Mouse (Mus musculus) kidney, embryonic 16.5 days (tissue): ENCODE data around the gene Tysnd1. TPM values are rescaled to one million over a fixed set of nuclear protein-coding genes. Genes with fewer than 3 reads are reported as not detected.
A peak's percentile ranks its signal among the peaks of the same experiment; 100 is the strongest.

ENCODE experiments used
- ATAC-seq: fragments of 200-750 bp; cut with Nextera tagmentation; 2 replicates; pipeline ENCODE4 v1.8.0; 2017; ENCODE audit warnings: moderate TSS enrichment; ENCODE audit not compliant: low FRiP score, low TSS enrichment
- H3K27ac ChIP-seq: fragments of 300-500 bp; sonication (generic); 2 replicates; pipeline ENCODE4 v1.5.1; 2014; ENCODE audit warnings: low read length
- H3K27me3 ChIP-seq: fragments of 300-500 bp; sonication (generic); 2 replicates; pipeline ENCODE4 v1.6.1; 2014; ENCODE audit warnings: low read length, control low read depth, mixed read lengths; ENCODE audit not compliant: insufficient read depth
- H3K36me3 ChIP-seq: fragments of 300-500 bp; sonication (generic); 2 replicates; pipeline ENCODE4 v1.6.1; 2014; ENCODE audit warnings: low read length, control low read depth, mixed read lengths; ENCODE audit not compliant: insufficient read depth
- H3K4me1 ChIP-seq: fragments of 300-500 bp; sonication (generic); 2 replicates; pipeline ENCODE4 v1.6.1; 2014; ENCODE audit warnings: low read length, control low read depth, mixed read lengths; ENCODE audit not compliant: insufficient read depth
- H3K4me2 ChIP-seq: fragments of 300-500 bp; sonication (generic); replicated peaks from 2 replicates; pipeline ENCODE4 v1.6.1; 2014; ENCODE audit warnings: low read depth, low read length
- H3K4me3 ChIP-seq: fragments of 300-500 bp; sonication (generic); 2 replicates; pipeline ENCODE4 v1.5.1; 2014; ENCODE audit warnings: mild to moderate bottlenecking, low read length
- H3K9ac ChIP-seq: fragments of 300-500 bp; sonication (generic); replicated peaks from 2 replicates; pipeline ENCODE4 v1.6.1; 2014; ENCODE audit warnings: low read length
- H3K9me3 ChIP-seq: fragments of 300-500 bp; sonication (generic); 2 replicates; pipeline ENCODE4 v1.6.1; 2016; ENCODE audit warnings: low read length, control low read depth
- WGBS: fragments of 180-500 bp; shearing (Covaris S2); extraction: QIAGEN DNeasy Blood & Tissue Kit; methylation state at CpG from one replicate; pipeline ENCODE4 v1.1.7; 2014; 5-methylcytosine and 5-hydroxymethylcytosine counted together
- polyA plus RNA-seq: library from polyadenylated mRNA; unstranded; fragments of >200 nt; fragmentation: Nextera tagmentation; extraction: Ambion mirVana; gene quantifications from 2 replicates; pipeline ENCODE4 v1.2.1, GENCODE M21; 2015

The Tysnd1 gene
- polyA plus RNA-seq, 1 experiment from 2014 or later, result 37.0 TPM

- Histone ChIP-seq H3K36me3 (peaks cover 83% of the 10 kb centered on the region), H3K27ac (no peak overlapping the region), H3K9ac (no peak overlapping the region), H3K9me3 (0 out of 2 replicates have a peak, but pooled peaks cover 4% of the 10 kb centered on the region), H3K4me2 (no peak overlapping the region), H3K4me3 (no peak overlapping the region), H3K27me3 (no peaks in the 10 kb centered on the region), H3K4me1 (0 out of 2 replicates have a peak, but pooled peaks cover 3% of the 10 kb centered on the region)
- ATAC-seq, result no peak
- 86% methylated on average over 9 of the region's 9 CpGs for WGBS
Observed at GRCm38 (mm10) chr10:61750014-61750413, 54.7 kb downstream of the Tysnd1 start.

DNA sequence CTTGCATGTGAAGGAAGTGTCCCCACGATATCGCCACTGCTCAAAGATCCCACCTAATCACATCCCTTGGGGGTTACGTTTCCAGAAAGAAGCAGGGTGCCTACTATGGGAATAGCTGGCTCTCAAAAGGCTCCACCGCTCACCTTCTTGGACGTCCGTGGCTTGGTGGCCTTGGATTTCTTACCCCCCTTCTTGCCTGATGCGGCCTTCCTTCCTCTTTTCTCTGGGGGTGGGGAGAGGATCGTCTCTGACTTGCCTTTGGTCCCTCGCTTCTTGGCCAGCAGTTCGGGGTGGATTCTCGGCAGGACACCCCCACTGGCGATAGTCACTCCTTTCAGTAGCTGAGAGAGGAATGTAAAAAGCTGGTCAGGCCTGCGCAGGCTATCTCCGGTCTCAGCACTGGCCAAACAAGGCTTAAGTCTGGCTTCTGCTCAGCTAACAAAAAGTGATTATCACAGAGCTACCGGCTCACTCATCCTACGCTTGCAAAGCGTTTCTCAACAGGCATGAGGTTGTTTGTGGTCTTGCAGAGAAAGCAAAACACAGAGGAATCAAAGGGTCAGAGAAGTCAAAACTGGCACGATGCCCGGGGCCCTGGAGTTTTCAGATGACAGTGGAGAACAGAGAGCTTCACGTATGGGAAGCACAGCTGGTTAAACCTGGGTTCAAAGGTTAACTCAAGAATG is 56.4 kb downstream of the Tysnd1 start:
- H3K4me2 ChIP-seq, result no peak overlapping the region
- ATAC-seq, result peak; percentile 43; the same call in 1 of the 2 replicates
- H3K4me1 ChIP-seq, result 0 out of 2 replicates have a peak, but pooled peaks cover 3% of the 10 kb centered on the region
- H3K9ac ChIP-seq, result no peak overlapping the region
- H3K36me3 ChIP-seq, result peaks cover 74% of the 10 kb centered on the region
- H3K9me3 ChIP-seq, result no peaks in the 10 kb centered on the region
- H3K27ac ChIP-seq, result no peak overlapping the region
- no peak overlapping the region for H3K4me3 ChIP-seq
- no peaks in the 10 kb centered on the region for H3K27me3 ChIP-seq
- 82% methylated on average over 20 of the region's 20 CpGs for WGBS

Other genes with a start within 250 kb of the Tysnd1 start
- 57.4 and 71.4 TPM in 2 replicates for gene Eif4ebp2, start 242.9 kb upstream of the Tysnd1 start, polyA plus RNA-seq
- 8.4 and 10.5 TPM in 2 replicates for gene Lrrc20, start 219.7 kb upstream of the Tysnd1 start, polyA plus RNA-seq
- gene Npffr1, start 100.0 kb upstream of the Tysnd1 start, polyA plus RNA-seq, result 0.12 TPM in 2 replicates
- 179 and 180 TPM in 2 replicates for gene Ppa1, start 47.0 kb upstream of the Tysnd1 start, polyA plus RNA-seq
- 247 and 260 TPM in 2 replicates for gene Sar1a, start 15.2 kb upstream of the Tysnd1 start, polyA plus RNA-seq
- gene Aifm2, start 19.7 kb downstream of the Tysnd1 start, polyA plus RNA-seq, result 24.3 and 28.0 TPM in 2 replicates
- gene H2afy2, start 88.6 kb downstream of the Tysnd1 start, polyA plus RNA-seq, result 140 and 155 TPM in 2 replicates